In genomic region chr2:150842049-150842461, GRCm38 (mm10) we compare ENCODE assay signal across 17 mouse cellular contexts. TPM values are rescaled to one million over a fixed set of nuclear protein-coding genes. Genes with fewer than 3 reads are reported as not detected.
DNase-seq lines count a peak whose midpoint lies in the region; ATAC-seq and TF ChIP-seq lines count a peak whose summit lies in the region.
"Had no signal": no experiment of that assay in that cellular context is flagged by ENCODE, and none has a peak within 500 bp of the region (broad histone marks: within the 10 kb centered on the region; RNA-seq: fewer than 3 reads in every experiment).

No protein-coding gene starts in this region.

- TF ChIP-seq POLR2A in liver, adult 2 months (IDR thresholded peaks at IDR 0.05; ENCODE audit: extremely low read depth, insufficient read depth, low read length): no peak
- no peak for TF ChIP-seq POLR2A in bone marrow macrophage, adult 2 months (IDR thresholded peaks at IDR 0.05; ENCODE audit: borderline replicate concordance, low read depth, low read length)

- no peak for TF ChIP-seq CTCF in liver, adult 2 months (IDR thresholded peaks at IDR 0.05; ENCODE audit: low read depth, low read length)
- no peak for TF ChIP-seq CTCF in bone marrow macrophage, adult 2 months (IDR thresholded peaks at IDR 0.05; ENCODE audit: low read depth, low read length)

- H3K36me3 ChIP-seq in liver, adult 2 months (ENCODE audit: control insufficient read depth, insufficient read depth, low read length): peaks cover 2% of the 10 kb centered on the region; the same call in 1 of the 2 replicates
- H3K36me3 ChIP-seq in liver, embryonic 12.5 days: peaks cover 5% of the 10 kb centered on the region; the same call in 1 of the 2 replicates
- H3K36me3 ChIP-seq: heart, embryonic 15.5 days had no signal

- no peak for DNase-seq in frontal cortex, adult 2 months (ENCODE audit: extremely low spot score in 1 of 2, low spot score in 1 of 2)
- peak; percentile 26 for DNase-seq in liver, adult 2 months (ENCODE audit: extremely low read depth, low read depth, low spot score)
- DNase-seq in layer of hippocampus, postnatal 14 days (ENCODE audit: low spot score in 2 of 2): peak; percentile 73 to 74
- no peak for DNase-seq in embryo, embryonic 11 days
- no peak for DNase-seq in cerebellum, adult 11-12 months
- DNase-seq: gastrocnemius, postnatal 25 days had no signal

- no peaks in the 10 kb centered on the region for H3K9me3 ChIP-seq in liver, embryonic 12.5 days (replicated peaks)
- H3K9me3 ChIP-seq: forebrain, embryonic 13.5 days; heart, embryonic 15.5 days; hindbrain, embryonic 12.5 days; limb, embryonic 13.5 days; lung, embryonic 15.5 days; neural tube, embryonic 15.5 days had no signal

- H3K9ac ChIP-seq in liver, adult 2 months (ENCODE audit: low read depth, low read length): no peak overlapping the region
- no peak overlapping the region for H3K9ac ChIP-seq in liver, embryonic 12.5 days
- H3K9ac ChIP-seq: forebrain, embryonic 13.5 days; heart, embryonic 15.5 days; hindbrain, embryonic 12.5 days; limb, embryonic 13.5 days; lung, embryonic 15.5 days; neural tube, embryonic 15.5 days had no signal

- H3K27ac ChIP-seq in liver, adult 2 months (replicated peaks; ENCODE audit: insufficient read depth, low read depth, low read length): no peak overlapping the region
- H3K27ac ChIP-seq in liver, embryonic 12.5 days: no peak overlapping the region
- peak overlapping the region; percentile 97 for H3K27ac ChIP-seq in bone marrow macrophage, adult 2 months (ENCODE audit: insufficient read depth, low read depth, low read length)
- H3K27ac ChIP-seq: forebrain, embryonic 13.5 days; heart, embryonic 15.5 days; hindbrain, embryonic 12.5 days; limb, embryonic 13.5 days; lung, embryonic 15.5 days; neural tube, embryonic 15.5 days had no signal

- 0 out of 2 replicates have a peak, but pooled peaks have one; percentile 20 for ATAC-seq in frontal cortex, adult (ENCODE audit: low TSS enrichment)
- ATAC-seq in liver, embryonic 12.5 days: no peak
- ATAC-seq: forebrain, embryonic 13.5 days; intestine, postnatal 0 days; Patski had no signal

- WGBS in liver, adult 2 months: 73% methylated on average over 7 of the region's 7 CpGs
- 64% methylated on average over 7 of the region's 7 CpGs for WGBS in liver, embryonic 12.5 days (ENCODE audit: insufficient replicate concordance)

- no peaks in the 10 kb centered on the region for H3K79me2 ChIP-seq in liver, adult 2 months (ENCODE audit: control insufficient read depth, insufficient read depth, low read length)

- H3K4me3 ChIP-seq in liver, adult 2 months (ENCODE audit: insufficient read depth, low read depth, low read length): no peak overlapping the region
- no peak overlapping the region for H3K4me3 ChIP-seq in liver, embryonic 12.5 days
- peak overlapping the region; percentile 55 for H3K4me3 ChIP-seq in bone marrow macrophage, adult 2 months (ENCODE audit: insufficient read depth, low read length)
- H3K4me3 ChIP-seq: forebrain, embryonic 13.5 days; heart, embryonic 15.5 days; hindbrain, embryonic 12.5 days; limb, embryonic 13.5 days; lung, embryonic 15.5 days; neural tube, embryonic 15.5 days had no signal

- no peak overlapping the region for H3K4me2 ChIP-seq in liver, embryonic 12.5 days
- H3K4me2 ChIP-seq: forebrain, embryonic 13.5 days; heart, embryonic 15.5 days; hindbrain, embryonic 12.5 days; limb, embryonic 13.5 days; lung, embryonic 15.5 days; neural tube, embryonic 15.5 days had no signal

- no peaks in the 10 kb centered on the region for H3K4me1 ChIP-seq in liver, adult 2 months (ENCODE audit: control insufficient read depth, insufficient read depth, low read length)
- H3K4me1 ChIP-seq in liver, embryonic 12.5 days: peaks cover 4% of the 10 kb centered on the region; the same call in 1 of the 2 replicates
- peaks cover 78% of the 10 kb centered on the region for H3K4me1 ChIP-seq in bone marrow macrophage, adult 2 months (ENCODE audit: control insufficient read depth, insufficient read depth, low read length)
- H3K4me1 ChIP-seq: hindbrain, embryonic 12.5 days; limb, embryonic 13.5 days; lung, embryonic 15.5 days had no signal

- no peaks in the 10 kb centered on the region for H3K27me3 ChIP-seq in liver, adult 2 months (ENCODE audit: control insufficient read depth, insufficient read depth, low read length)
- H3K27me3 ChIP-seq in liver, embryonic 12.5 days (replicated peaks): no peaks in the 10 kb centered on the region
- H3K27me3 ChIP-seq: forebrain, embryonic 13.5 days; heart, embryonic 15.5 days; hindbrain, embryonic 12.5 days; limb, embryonic 13.5 days; lung, embryonic 15.5 days; neural tube, embryonic 15.5 days; Patski had no signal

RNA-seq across cellular contexts. Expression of gene Pygb, which starts 55.5 kb away (rescaled TPM):
- polyA plus RNA-seq in frontal cortex, adult 2 months (2012; rRNA removed): 123 and 125 TPM in 2 replicates
- 4.8 and 6.0 TPM in 2 replicates for total RNA-seq in liver, adult 2 months (2014; rRNA removed)
- 2.5 and 3.3 TPM in 2 replicates for polyA plus RNA-seq in liver, adult 2 months (2012; rRNA removed)
- 32.9 and 34.0 TPM in 2 replicates for polyA plus RNA-seq in liver, embryonic 12.5 days (2016; fragmentation: Nextera tagmentation; extraction: Ambion mirVana)
- 24.3 and 33.9 TPM in 2 replicates for polyA plus RNA-seq in bone marrow macrophage, adult 2 months (2012; ENCODE audit: insufficient read depth, insufficient read length, missing spikeins)
- total RNA-seq in layer of hippocampus, postnatal 14 days (2021): 100 to 1,000 TPM; 183 to 184 TPM

Comparison
In these comparisons a context has a peak if more than half of its experiments do, and no peak if none do; other contexts are left out.
1. DNase-seq: peak in liver, adult 2 months (single experiment) and layer of hippocampus, postnatal 14 days (2 of 2); none in frontal cortex, adult 2 months (0 of 2), embryo, embryonic 11 days (single experiment) and cerebellum, adult 11-12 months (single experiment).